Mouse (Mus musculus) T-helper 2 cell (primary cell): ENCODE data around the gene Rho.

Source experiments
- in situ Hi-C: fragments of 300-600 bp; cut with MboI, MseI; formaldehyde crosslinking; loops from one replicate; pipeline ENCODE4 v1.15.1; 2025; ENCODE audit warnings: high pct_unique_total_duplicates

The Rho gene

GRCm38 (mm10) chr6:115955169-115955568 lies 23.6 kb downstream of the Rho start:
- in situ Hi-C loops = no loop called here

DNA sequence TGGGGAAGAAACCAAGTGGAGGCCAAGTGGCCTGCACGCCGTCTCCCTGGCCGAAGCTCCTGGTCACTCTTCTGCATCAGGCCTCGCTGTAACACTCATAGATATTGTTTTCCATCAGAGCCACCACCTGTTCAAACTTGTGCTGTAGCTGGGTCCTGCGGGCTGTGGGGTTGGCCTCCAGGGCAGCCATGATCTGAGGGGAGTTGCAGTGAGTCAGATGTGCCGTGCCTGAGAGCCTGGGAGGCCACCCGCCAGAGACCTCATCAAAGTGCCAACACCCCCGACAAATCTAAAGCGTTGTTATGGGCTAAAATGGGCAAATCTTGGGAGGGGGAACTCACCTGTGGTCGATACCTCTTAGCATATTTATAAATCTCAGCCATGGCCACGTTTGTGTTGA lies 24.1 kb downstream of the Rho start:
- in situ Hi-C loops = no loop called here

- in situ Hi-C loops = no loop called here
Measured at GRCm38 (mm10) chr6:115956418-115956921, 24.9 kb downstream of the Rho start.

- in situ Hi-C loops = no loop called here
Measured at GRCm38 (mm10) chr6:115956922-115957601, 25.5 kb downstream of the Rho start.

DNA sequence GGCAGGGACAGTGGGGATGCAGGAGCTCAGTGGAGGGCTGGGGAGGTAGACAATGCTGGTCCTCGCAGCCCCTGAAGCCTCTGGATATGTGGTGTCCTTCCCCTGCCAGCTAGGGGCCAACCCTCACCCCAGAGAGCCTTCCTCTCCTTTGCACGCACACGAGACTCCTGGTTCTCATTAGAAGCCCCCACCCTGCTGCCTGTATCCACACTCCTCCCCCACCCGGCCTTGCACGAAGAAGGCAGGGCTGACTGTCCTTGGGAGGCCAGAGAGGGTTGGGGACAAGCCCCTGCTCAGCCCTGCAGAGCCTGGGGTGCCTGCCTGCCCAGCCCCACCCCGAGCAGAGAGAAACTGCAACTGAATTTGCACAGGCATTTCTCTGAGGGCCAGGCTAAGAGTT lies 26.1 kb downstream of the Rho start:
- in situ Hi-C loops = no loop called here

GRCm38 (mm10) chr6:115958445-115958844 lies 26.9 kb downstream of the Rho start:
- in situ Hi-C loops = no loop called here

DNA sequence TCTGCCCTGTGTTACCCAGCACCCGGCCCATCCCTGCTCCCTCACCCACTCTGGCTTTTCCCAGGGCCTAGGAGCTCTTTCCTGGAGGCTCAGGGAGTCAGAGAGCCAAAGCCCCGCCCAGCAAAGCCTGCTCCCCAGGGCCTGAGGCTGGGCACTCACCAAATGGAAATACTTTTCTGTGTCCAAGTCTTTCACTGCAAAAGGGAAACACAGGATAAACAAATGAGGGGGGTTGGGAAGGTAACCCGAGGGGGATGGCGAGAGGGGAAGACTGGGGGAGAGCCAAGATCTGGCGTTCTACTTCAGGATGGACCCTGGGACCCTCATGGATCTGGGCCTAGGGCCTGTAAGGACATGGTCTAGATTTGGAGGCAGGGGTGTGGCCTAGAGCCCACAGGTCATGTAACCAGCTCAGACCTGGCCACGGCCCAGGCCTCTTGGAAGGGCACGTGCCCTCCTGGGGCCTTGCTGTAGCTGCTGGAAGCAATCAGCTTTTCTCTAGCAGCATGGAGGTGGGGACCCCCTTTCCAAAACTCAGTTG lies 27.7 kb downstream of the Rho start:
- in situ Hi-C loops = no loop called here

DNA sequence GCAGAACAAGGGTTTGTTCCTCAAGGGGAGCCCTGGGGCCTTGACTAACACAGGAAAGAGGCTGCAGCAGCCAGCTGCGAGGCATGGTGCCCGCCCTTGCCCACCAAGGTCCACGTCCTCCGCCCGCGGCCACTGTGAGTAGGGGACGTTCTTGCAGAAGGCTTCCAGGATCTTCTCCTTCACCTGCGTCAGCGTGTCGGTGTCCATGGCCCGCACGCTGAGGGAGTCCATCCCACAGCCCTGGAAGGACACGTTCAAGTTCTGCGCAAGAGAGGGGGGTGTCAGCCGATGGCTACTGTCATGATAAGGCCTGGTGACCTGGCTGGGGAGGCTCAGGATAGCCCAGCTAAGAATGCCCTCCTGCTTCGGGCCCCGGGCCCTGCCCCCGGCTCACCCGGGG lies 28.8 kb downstream of the Rho start:
- in situ Hi-C loops = no loop called here

DNA sequence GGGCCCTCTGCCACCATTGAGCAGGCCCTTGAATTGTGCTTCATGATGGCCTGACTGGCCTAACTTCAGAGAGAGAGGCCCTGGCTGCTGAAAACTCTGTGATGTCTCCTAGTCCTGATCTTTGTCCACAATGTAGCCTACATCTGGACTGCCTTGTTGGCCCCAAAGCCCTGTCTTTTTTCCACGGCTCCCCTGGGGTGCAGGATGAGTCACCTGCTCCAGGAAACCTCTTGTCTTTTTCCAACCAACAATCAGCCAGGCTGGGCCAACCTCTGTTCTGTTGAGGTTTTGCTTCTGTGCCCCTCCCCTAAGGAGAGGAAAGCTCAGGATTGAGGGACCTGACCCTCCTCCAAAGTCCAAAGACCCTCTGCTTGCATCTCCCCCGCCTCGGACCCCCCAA lies 30.2 kb downstream of the Rho start:
- in situ Hi-C loops = no loop called here

DNA sequence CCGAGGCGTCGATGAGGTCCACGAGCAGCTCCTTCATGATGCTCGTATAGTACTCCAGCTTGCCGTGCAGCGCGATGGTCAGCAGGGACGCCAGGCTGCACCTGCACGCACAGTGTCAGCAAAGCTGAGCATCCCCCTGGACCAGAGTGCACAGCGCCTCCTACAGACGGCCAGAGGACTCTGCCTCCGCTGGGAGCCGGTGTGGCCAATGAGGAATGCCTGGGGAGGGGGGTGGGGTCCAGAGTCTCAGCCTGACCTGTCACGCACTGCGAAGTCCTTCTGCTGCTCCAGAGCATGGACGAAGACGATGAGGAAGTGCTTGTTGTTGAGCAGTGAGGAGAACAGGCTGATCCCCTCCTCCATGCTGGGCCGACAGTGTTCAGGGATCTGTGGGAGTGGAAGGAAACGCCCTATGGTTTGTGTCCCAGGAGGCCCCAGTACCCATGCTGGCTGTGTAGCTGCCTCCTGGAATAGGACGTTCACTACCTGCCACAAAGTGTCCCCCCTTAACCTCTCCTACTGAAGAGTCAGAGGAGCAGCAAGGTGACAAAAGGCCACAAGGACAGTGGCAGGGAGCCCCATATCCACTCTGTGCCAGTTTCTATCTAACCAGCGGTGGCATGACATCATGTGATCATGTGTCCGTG lies 31.0 kb downstream of the Rho start:
- in situ Hi-C loops = no loop called here

DNA sequence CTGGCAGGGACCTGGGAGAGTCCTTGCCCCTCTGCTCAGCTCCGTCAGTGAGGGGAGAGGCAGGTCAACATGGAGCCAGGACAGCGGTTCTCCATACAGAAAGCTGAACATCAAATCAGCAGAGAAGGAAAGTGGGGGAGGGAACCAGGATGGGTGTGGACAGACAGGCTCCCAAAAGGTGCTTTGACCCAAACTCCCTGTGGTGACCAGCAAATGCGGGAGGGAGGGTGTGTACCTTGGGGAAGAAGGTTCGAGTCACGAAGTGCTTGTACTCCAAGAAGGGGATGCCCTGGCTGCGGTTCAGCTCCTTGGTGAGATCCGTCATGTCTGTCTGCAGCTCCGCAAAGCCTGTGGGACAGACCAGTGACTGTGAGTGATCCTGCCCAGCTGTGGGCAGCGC lies 32.1 kb downstream of the Rho start:
- in situ Hi-C loops = no loop called here

GRCm38 (mm10) chr6:115966227-115966966 lies 34.8 kb downstream of the Rho start:
- in situ Hi-C loops = no loop called here

GRCm38 (mm10) chr6:115967291-115967880 lies 35.8 kb downstream of the Rho start:
- in situ Hi-C loops = no loop called here

- in situ Hi-C loops = no loop called here
Measured at GRCm38 (mm10) chr6:115968086-115968485, 36.5 kb downstream of the Rho start.

DNA sequence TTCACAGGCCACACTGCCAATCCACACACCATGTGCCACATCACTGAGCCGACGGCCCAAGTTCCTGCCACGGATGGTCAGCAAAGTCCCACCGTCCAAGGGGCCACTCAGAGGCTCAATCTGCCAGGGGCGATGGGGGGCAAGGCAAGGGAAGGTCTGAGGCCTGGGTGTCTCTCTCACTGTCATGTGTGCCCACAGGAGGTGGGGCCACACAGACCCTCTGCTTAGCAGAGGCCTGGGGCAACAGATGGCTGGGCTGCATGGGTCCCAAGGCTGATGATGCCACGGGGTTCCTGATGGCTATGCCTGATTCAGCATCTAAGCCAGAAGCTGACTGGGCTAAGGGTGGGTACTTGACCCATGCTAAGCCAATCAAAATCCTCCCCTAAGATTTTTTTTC lies 37.2 kb downstream of the Rho start:
- in situ Hi-C loops = no loop called here

- in situ Hi-C loops = no loop called here
Measured at GRCm38 (mm10) chr6:115969103-115969502, 37.6 kb downstream of the Rho start.

GRCm38 (mm10) chr6:115969952-115970351 lies 38.4 kb downstream of the Rho start:
- in situ Hi-C loops = no loop called here

- in situ Hi-C loops = no loop called here
Measured at GRCm38 (mm10) chr6:115971273-115972060, 39.9 kb downstream of the Rho start.

GRCm38 (mm10) chr6:115972083-115972764 lies 40.7 kb downstream of the Rho start:
- in situ Hi-C loops = no loop called here

DNA sequence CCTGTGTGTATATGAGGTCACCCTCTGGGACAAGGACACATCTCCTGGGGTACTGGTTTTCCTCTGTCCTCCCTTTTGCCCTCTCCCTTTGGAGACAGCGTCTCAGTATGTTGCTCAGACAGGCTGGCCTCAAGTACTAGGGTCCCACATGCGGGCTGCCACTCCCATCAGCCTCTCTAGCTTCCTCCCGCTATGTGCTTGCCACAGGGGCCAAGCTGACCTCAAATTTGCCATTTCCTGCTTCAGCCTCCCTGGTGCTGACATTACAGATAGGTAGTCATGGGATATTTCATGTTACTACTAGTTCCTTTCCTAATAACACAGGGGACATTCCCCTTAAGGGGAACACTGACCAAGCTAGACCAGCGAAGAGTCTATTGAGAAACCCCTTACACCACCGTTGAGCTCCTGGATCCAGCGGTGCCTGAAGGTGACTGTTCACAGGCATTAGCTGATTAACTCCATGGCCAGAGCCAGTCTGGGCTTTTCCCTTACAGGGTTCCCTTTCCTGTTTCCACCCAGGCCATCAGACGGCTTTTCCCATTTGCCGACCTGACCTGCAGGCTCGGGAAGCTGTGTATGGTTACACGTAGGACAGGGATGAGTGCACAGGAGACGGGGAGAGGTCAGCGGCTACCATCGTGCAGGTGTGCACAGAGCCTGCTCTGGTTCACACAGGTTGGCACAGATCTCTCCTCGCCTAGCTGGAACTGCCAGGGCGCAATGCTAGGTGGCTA lies 41.8 kb downstream of the Rho start:
- in situ Hi-C loops = no loop called here
